Mouse (Mus musculus): ENCODE data around the gene Tango6. TPM values are rescaled to one million over a fixed set of nuclear protein-coding genes. Genes with fewer than 3 reads are reported as not detected.

Gene Tango6
- polyA plus RNA-seq, 1 experiment from 2014 or later = 10.3 TPM

GRCm38 (mm10) chr8:106647387-106647786 is 35.5 kb upstream of the Tango6 start:
- ATAC-seq (ENCODE audit: low FRiP score, low read depth) = peak; percentile 32; the same call in 1 of the 2 replicates
- Histone ChIP-seq H3K36me3 (no peaks in the 10 kb centered on the region), H3K4me2 (replicated peaks) (no peak overlapping the region), H3K27ac (no peak overlapping the region), H3K9ac (no peak overlapping the region), H3K27me3 (no peaks in the 10 kb centered on the region), H3K4me1 (no peaks in the 10 kb centered on the region), H3K9me3 (no peaks in the 10 kb centered on the region), H3K4me3 (no peak overlapping the region)
- 41% methylated on average over 2 of the region's 2 CpGs for WGBS

DNA sequence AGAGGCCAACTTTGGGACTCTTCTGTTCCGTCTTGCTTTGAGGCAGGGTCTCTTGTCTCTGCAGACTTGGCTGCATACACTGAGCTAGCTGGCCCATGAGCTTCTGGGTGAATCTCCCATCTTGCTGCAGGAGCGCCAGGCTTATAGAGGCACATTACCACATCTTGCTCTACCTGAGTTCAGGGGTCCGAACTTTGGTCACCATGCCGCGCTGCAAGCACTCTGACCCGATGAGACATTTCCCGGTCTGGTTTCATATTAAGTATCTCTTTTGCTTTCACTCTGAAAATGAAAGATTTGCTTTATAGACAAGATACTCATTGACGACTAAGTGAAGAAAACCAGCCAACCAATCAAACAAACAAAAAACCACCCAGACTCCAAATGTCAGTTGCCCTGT is 34.4 kb upstream of the Tango6 start:
- Histone ChIP-seq H3K27ac (no peak overlapping the region), H3K4me1 (no peaks in the 10 kb centered on the region), H3K9ac (no peak overlapping the region), H3K9me3 (no peaks in the 10 kb centered on the region), H3K27me3 (no peaks in the 10 kb centered on the region), H3K4me2 (replicated peaks) (no peak overlapping the region), H3K4me3 (no peak overlapping the region), H3K36me3 (no peaks in the 10 kb centered on the region)
- no peak for ATAC-seq (ENCODE audit: low FRiP score, low read depth)
- WGBS = 91% methylated on average over 8 of the region's 8 CpGs

DNA sequence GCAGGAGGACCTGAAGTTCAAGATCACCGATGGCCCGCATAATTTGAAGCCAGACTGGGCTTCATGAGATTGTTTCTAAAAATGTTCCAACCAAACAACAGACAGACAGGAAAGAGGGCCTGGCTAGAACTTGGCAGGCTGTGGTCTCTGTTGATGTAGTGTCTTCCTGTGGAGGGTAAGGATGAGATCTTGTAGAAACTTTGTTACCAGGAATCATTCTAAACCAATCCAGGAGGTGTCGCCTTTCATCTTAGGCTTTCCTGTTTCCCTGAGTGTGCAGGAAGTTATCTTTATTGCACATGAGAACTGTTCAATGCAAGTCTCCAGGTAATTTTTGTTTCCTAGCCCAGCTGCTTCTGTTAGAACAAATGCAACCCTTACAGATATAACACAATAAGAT is 30.9 kb upstream of the Tango6 start:
- Histone ChIP-seq H3K27ac (no peak overlapping the region), H3K4me1 (no peaks in the 10 kb centered on the region), H3K9ac (no peak overlapping the region), H3K36me3 (no peaks in the 10 kb centered on the region), H3K4me3 (no peak overlapping the region), H3K9me3 (no peaks in the 10 kb centered on the region), H3K27me3 (no peaks in the 10 kb centered on the region), H3K4me2 (replicated peaks) (no peak overlapping the region)
- WGBS = 86% methylated on average over 3 of the region's 3 CpGs
- ATAC-seq (ENCODE audit: low FRiP score, low read depth) = no peak

GRCm38 (mm10) chr8:106656046-106656445 is 26.8 kb upstream of the Tango6 start:
- ATAC-seq (ENCODE audit: low FRiP score, low read depth) = no peak
- Histone ChIP-seq H3K36me3 (no peaks in the 10 kb centered on the region), H3K27ac (no peak overlapping the region), H3K9ac (no peak overlapping the region), H3K9me3 (no peaks in the 10 kb centered on the region), H3K4me3 (no peak overlapping the region), H3K4me1 (no peaks in the 10 kb centered on the region), H3K4me2 (replicated peaks) (no peak overlapping the region), H3K27me3 (no peaks in the 10 kb centered on the region)

DNA sequence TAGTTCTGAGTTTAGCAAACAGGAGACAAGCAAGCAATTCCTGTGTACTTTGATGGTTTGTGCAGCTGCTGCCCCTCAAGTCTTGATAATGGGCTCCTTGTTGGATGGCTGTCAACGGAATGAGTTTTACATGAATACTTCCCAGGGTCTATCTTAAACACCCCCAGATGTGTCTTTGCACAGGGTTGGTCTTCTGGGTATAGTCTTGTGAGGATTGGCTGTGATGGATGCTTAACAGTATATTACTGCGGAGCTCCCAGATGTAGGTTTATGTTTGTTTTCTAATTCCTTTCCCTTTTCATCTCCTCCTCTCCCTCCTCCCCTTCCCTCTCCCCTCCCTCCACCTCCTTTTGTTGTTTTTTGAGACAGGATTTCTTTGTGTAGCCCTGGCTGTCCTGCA is 10.1 kb upstream of the Tango6 start:
- Histone ChIP-seq H3K4me1 (peaks cover 5% of the 10 kb centered on the region; the same call in 1 of the 2 replicates), H3K9me3 (no peaks in the 10 kb centered on the region), H3K27ac (no peak overlapping the region), H3K4me2 (replicated peaks) (no peak overlapping the region), H3K4me3 (no peak overlapping the region), H3K36me3 (no peaks in the 10 kb centered on the region), H3K27me3 (no peaks in the 10 kb centered on the region), H3K9ac (no peak overlapping the region)
- peak; percentile 51; the same call in 1 of the 2 replicates for ATAC-seq (ENCODE audit: low FRiP score, low read depth)
- 27% methylated on average over 2 of the region's 2 CpGs for WGBS

GRCm38 (mm10) chr8:106674318-106674717 is 8.6 kb upstream of the Tango6 start:
- Histone ChIP-seq H3K4me3 (no peak overlapping the region), H3K9ac (no peak overlapping the region), H3K36me3 (no peaks in the 10 kb centered on the region), H3K9me3 (no peaks in the 10 kb centered on the region), H3K4me1 (peaks cover 5% of the 10 kb centered on the region; the same call in 1 of the 2 replicates), H3K27ac (no peak overlapping the region), H3K27me3 (no peaks in the 10 kb centered on the region), H3K4me2 (replicated peaks) (no peak overlapping the region)
- no peak for ATAC-seq (ENCODE audit: low FRiP score, low read depth)
- 97% methylated on average over 15 of the region's 15 CpGs for WGBS

DNA sequence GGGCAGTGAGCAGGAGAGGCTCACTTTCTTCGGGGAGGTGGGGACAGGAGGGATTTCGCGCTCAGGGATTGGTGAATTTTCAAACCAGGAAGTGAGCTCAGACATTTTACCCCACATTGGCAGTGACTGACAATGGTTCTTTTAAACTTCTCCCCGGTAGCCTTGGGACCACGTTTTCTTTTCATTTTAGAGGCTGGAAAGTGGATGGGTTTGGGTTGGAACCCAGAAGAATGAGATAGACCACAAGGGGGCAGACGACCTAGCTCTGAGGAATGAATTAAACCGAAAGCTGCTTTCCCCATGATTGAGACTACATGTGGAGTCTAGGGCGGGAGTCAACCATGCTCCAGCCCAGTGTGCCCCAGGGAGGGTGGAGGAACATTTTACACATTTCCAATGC is 8.0 kb upstream of the Tango6 start:
- 77% methylated on average over 8 of the region's 8 CpGs for WGBS
- H3K4me2 ChIP-seq (replicated peaks) = no peak overlapping the region
- no peak for ATAC-seq (ENCODE audit: low FRiP score, low read depth)

GRCm38 (mm10) chr8:106684387-106684786 is 1.5 kb downstream of the Tango6 start:
- H3K4me2 ChIP-seq (replicated peaks) = no peak overlapping the region
- no peak overlapping the region for H3K27ac ChIP-seq
- H3K36me3 ChIP-seq = peaks cover 6% of the 10 kb centered on the region; the same call in 1 of the 2 replicates
- ATAC-seq (ENCODE audit: low FRiP score, low read depth) = no peak
- no peaks in the 10 kb centered on the region for H3K9me3 ChIP-seq
- no peaks in the 10 kb centered on the region for H3K27me3 ChIP-seq
- no peak overlapping the region for H3K9ac ChIP-seq
- 93% methylated on average over 4 of the region's 4 CpGs for WGBS
- peaks cover 9% of the 10 kb centered on the region for H3K4me1 ChIP-seq
- no peak overlapping the region for H3K4me3 ChIP-seq

More for the DNA sequence above, 8.0 kb upstream of the Tango6 start:
- Histone ChIP-seq H3K9me3 (no peaks in the 10 kb centered on the region), H3K4me3 (no peak overlapping the region), H3K36me3 (no peaks in the 10 kb centered on the region), H3K27me3 (no peaks in the 10 kb centered on the region), H3K4me1 (peaks cover 5% of the 10 kb centered on the region; the same call in 1 of the 2 replicates), H3K9ac (no peak overlapping the region), H3K27ac (no peak overlapping the region)

- Histone ChIP-seq H3K9me3 (no peaks in the 10 kb centered on the region), H3K36me3 (peaks cover 19% of the 10 kb centered on the region), H3K4me1 (peaks cover 9% of the 10 kb centered on the region), H3K27me3 (no peaks in the 10 kb centered on the region), H3K4me3 (no peak overlapping the region), H3K4me2 (replicated peaks) (no peak overlapping the region), H3K9ac (no peak overlapping the region), H3K27ac (no peak overlapping the region)
- 1% methylated on average over 4 of the region's 4 CpGs for WGBS
- no peak; the same call in 1 of the 2 replicates for ATAC-seq (ENCODE audit: low FRiP score, low read depth)
Observed at GRCm38 (mm10) chr8:106687479-106687878, 4.6 kb downstream of the Tango6 start.

DNA sequence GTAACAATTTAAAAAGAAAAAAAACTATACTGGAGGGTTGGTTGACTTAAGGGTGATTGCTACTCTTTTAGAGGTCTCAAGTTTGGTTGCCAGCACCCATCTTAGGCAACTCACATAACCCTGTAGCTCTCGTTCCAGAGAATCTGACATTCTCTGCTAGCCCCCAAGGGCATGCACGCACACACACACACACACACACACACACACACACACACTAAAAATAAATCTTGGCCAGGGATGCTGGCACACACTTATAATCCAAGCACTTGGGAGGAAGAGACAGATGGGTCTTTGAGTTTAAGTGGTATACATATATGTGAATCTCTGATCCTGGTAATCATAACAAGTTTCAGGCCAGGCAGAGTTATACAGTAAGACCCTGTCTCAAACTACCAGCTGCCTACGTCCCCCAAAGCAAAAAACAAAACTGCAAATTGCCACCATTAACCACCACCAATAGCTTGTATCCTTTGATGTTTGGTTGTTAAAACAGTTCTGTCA is 14.9 kb downstream of the Tango6 start:
- WGBS = 65% methylated on average over 3 of the region's 3 CpGs
- no peak overlapping the region for H3K9ac ChIP-seq
- H3K27ac ChIP-seq = no peak overlapping the region
- H3K36me3 ChIP-seq = peaks cover 53% of the 10 kb centered on the region
- no peaks in the 10 kb centered on the region for H3K9me3 ChIP-seq
- no peaks in the 10 kb centered on the region for H3K27me3 ChIP-seq
- no peaks in the 10 kb centered on the region for H3K4me1 ChIP-seq
- no peak overlapping the region for H3K4me2 ChIP-seq (replicated peaks)
- no peak overlapping the region for H3K4me3 ChIP-seq
- no peak for ATAC-seq (ENCODE audit: low FRiP score, low read depth)

GRCm38 (mm10) chr8:106699588-106699987 is 16.7 kb downstream of the Tango6 start:
- no peak for ATAC-seq (ENCODE audit: low FRiP score, low read depth)
- no peaks in the 10 kb centered on the region for H3K9me3 ChIP-seq
- no peaks in the 10 kb centered on the region for H3K27me3 ChIP-seq
- no peak overlapping the region for H3K9ac ChIP-seq
- peaks cover 53% of the 10 kb centered on the region for H3K36me3 ChIP-seq
- H3K4me3 ChIP-seq = no peak overlapping the region
- no peak overlapping the region for H3K27ac ChIP-seq
- WGBS = 72% methylated on average over 5 of the region's 5 CpGs
- H3K4me1 ChIP-seq = peaks cover 4% of the 10 kb centered on the region
- H3K4me2 ChIP-seq (replicated peaks) = no peak overlapping the region

- no peak for ATAC-seq (ENCODE audit: low FRiP score, low read depth)
- Histone ChIP-seq H3K4me2 (replicated peaks) (no peak overlapping the region), H3K4me1 (peaks cover 9% of the 10 kb centered on the region), H3K9ac (no peak overlapping the region), H3K36me3 (peaks cover 53% of the 10 kb centered on the region), H3K27ac (no peak overlapping the region), H3K27me3 (no peaks in the 10 kb centered on the region), H3K9me3 (no peaks in the 10 kb centered on the region), H3K4me3 (no peak overlapping the region)
- 97% methylated on average over 6 of the region's 6 CpGs for WGBS
Observed at GRCm38 (mm10) chr8:106700131-106700530, 17.3 kb downstream of the Tango6 start.

- peaks cover 9% of the 10 kb centered on the region for H3K4me1 ChIP-seq
Observed at GRCm38 (mm10) chr8:106701360-106701759, 18.5 kb downstream of the Tango6 start.

More at GRCm38 (mm10) chr8:106701360-106701759, 18.5 kb downstream of the Tango6 start:
- peaks cover 50% of the 10 kb centered on the region for H3K36me3 ChIP-seq
- no peaks in the 10 kb centered on the region for H3K27me3 ChIP-seq
- no peak overlapping the region for H3K4me2 ChIP-seq (replicated peaks)
- H3K27ac ChIP-seq = no peak overlapping the region
- no peaks in the 10 kb centered on the region for H3K9me3 ChIP-seq
- no peak overlapping the region for H3K9ac ChIP-seq
- WGBS = 85% methylated on average over 3 of the region's 3 CpGs
- ATAC-seq (ENCODE audit: low FRiP score, low read depth) = no peak
- no peak overlapping the region for H3K4me3 ChIP-seq
